In the genomic region with DNA sequence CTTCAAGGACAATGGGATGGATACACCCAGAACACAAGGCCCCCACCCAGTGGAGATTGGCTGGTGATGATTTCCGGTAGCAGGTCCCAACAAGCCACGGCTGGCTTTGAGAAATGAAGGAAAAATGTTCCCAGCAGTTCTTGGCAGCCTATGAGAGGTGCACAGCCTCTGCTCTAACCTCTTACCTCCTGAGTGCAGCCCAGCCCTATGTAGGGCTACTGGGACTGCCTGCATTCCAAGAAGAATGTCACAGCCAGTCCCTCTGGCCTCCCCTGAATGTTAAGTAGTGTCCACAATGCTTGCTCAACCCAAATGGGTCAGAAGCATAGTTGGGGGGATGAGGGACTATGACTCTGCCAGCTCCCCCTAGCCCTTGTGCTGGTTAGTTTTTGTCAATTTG, we compare ENCODE assay signal across 23 mouse cellular contexts. TPM values are rescaled to one million over a fixed set of nuclear protein-coding genes. Genes with fewer than 3 reads are reported as not detected.
DNase-seq lines count a peak whose midpoint lies in the region; ATAC-seq lines count a peak whose summit lies in the region.
"Had no signal": no experiment of that assay in that cellular context is flagged by ENCODE, and none has a peak within 500 bp of the region (broad histone marks: within the 10 kb centered on the region; RNA-seq: fewer than 3 reads in every experiment).

No protein-coding gene starts in this region.

- WGBS in lung, embryonic 16.5 days, result 82% methylated on average over 2 of the region's 2 CpGs

- peak; percentile 7 for DNase-seq in cerebellum, adult 9-11 months
- no peak for DNase-seq in cerebellum, adult 11-12 months
- DNase-seq in lung, postnatal 10 days, result no peak
- peak; percentile 51 for DNase-seq in urinary bladder, postnatal 14 days (ENCODE audit: low spot score)
- no peak for DNase-seq in urinary bladder, postnatal 10 days (ENCODE audit: low spot score)
- DNase-seq: adrenal gland, adult 8-10 months; cerebellum, adult 18-20 months; cerebellum, postnatal 10 days; forebrain, postnatal 0 days; gastrocnemius, postnatal 36 days; heart, adult 11 months; heart, postnatal 10 days; heart, postnatal 4 days had no signal

- H3K4me3 ChIP-seq in lung, embryonic 16.5 days (ENCODE audit: low read length), result no peak overlapping the region
- H3K4me3 ChIP-seq: embryonic facial prominence, embryonic 10.5 days; forebrain, embryonic 13.5 days; hindbrain, embryonic 12.5 days had no signal

- no peak overlapping the region for H3K9ac ChIP-seq in lung, embryonic 16.5 days (ENCODE audit: low read length)
- H3K9ac ChIP-seq: forebrain, embryonic 13.5 days; forebrain, postnatal 0 days; hindbrain, embryonic 12.5 days had no signal

- no peaks in the 10 kb centered on the region for H3K9me3 ChIP-seq in lung, embryonic 16.5 days (ENCODE audit: control insufficient read depth, low read length)
- H3K9me3 ChIP-seq: embryonic facial prominence, embryonic 10.5 days; forebrain, embryonic 13.5 days; hindbrain, embryonic 12.5 days had no signal

- no peaks in the 10 kb centered on the region for H3K36me3 ChIP-seq in lung, embryonic 16.5 days (ENCODE audit: control insufficient read depth, insufficient read depth, low read length)
- H3K36me3 ChIP-seq: embryonic facial prominence, embryonic 10.5 days; hindbrain, embryonic 12.5 days had no signal

- no peak overlapping the region for H3K27ac ChIP-seq in lung, embryonic 16.5 days (ENCODE audit: low read length)
- H3K27ac ChIP-seq: embryonic facial prominence, embryonic 10.5 days; forebrain, embryonic 13.5 days; hindbrain, embryonic 12.5 days had no signal

- no peaks in the 10 kb centered on the region for H3K4me1 ChIP-seq in lung, embryonic 16.5 days (replicated peaks; ENCODE audit: control insufficient read depth, insufficient read depth, low read length)
- H3K4me1 ChIP-seq: forebrain, embryonic 13.5 days; hindbrain, embryonic 12.5 days had no signal

- peak; percentile 51; the same call in 1 of the 2 replicates for ATAC-seq in lung, embryonic 16.5 days (ENCODE audit: low read depth)
- no peak for ATAC-seq in CD4-positive, CD25-positive, alpha-beta regulatory T cell, adult 4 months
- ATAC-seq: activated CD4-positive, CD25-positive, alpha-beta regulatory T cell, adult 4 months; forebrain, embryonic 13.5 days; forebrain, postnatal 0 days; hindbrain, embryonic 16.5 days; Patski had no signal

- H3K4me2 ChIP-seq in lung, embryonic 16.5 days (ENCODE audit: low read depth, low read length), result no peak overlapping the region
- H3K4me2 ChIP-seq: forebrain, embryonic 13.5 days; hindbrain, embryonic 12.5 days had no signal

- H3K27me3 ChIP-seq in lung, embryonic 16.5 days (ENCODE audit: control insufficient read depth, insufficient read depth, low read depth, low read length), result no peaks in the 10 kb centered on the region
- H3K27me3 ChIP-seq: CH12.LX; forebrain, embryonic 13.5 days; hindbrain, embryonic 12.5 days; Patski had no signal

RNA-seq across cellular contexts. Expression of a gene that starts 27.0 kb away (rescaled TPM):
- 18.0 and 18.7 TPM in 2 replicates for polyA plus RNA-seq in lung, embryonic 16.5 days (2015; fragmentation: Nextera tagmentation; extraction: Ambion mirVana)
- polyA plus RNA-seq in CD4-positive, CD25-positive, alpha-beta regulatory T cell, adult 4 months (2017; shearing (Covaris generic)), result under 1 TPM in 1 of 2 experiments, not detected in 1; 0.16 TPM
- polyA plus RNA-seq: C2C12 had no signal

Comparison
In these comparisons a context has a peak if more than half of its experiments do, and no peak if none do; other contexts are left out.
1. DNase-seq: peak in cerebellum, adult 9-11 months (single experiment) and urinary bladder, postnatal 14 days (single experiment); none in cerebellum, adult 11-12 months (single experiment), lung, postnatal 10 days (single experiment) and urinary bladder, postnatal 10 days (single experiment).
2. RNA of a gene that starts 27.0 kb away (polyA plus RNA-seq): 18.0 to 18.7 TPM in lung, embryonic 16.5 days; 0.16 TPM in CD4-positive, CD25-positive, alpha-beta regulatory T cell, adult 4 months; every median in the first group is over 10 times any median in the second.